Mouse (Mus musculus) midbrain, embryonic 13.5 days (tissue): ENCODE measurements around the gene Prl7c1. TPM values are rescaled to one million over a fixed set of nuclear protein-coding genes. Genes with fewer than 3 reads are reported as not detected.
"Not testable (repeated sequence)": the region's sequence is repeated elsewhere in the genome, so short reads cannot be mapped to it uniquely, and the experiment has no call there.

Experiments
- ATAC-seq: fragments of 200-750 bp; cut with Nextera tagmentation; 2 replicates; pipeline ENCODE4 v1.8.0; 2017; ENCODE audit warnings: mild to moderate bottlenecking, moderate TSS enrichment, moderate library complexity
- H3K27ac ChIP-seq: fragments of 300-500 bp; sonication (generic); 2 replicates; pipeline ENCODE4 v1.5.1; 2015; ENCODE audit warnings: inconsistent platforms, mild to moderate bottlenecking, moderate library complexity
- H3K27me3 ChIP-seq: fragments of 300-500 bp; sonication (generic); 2 replicates; pipeline ENCODE4 v1.6.1; 2015; ENCODE audit warnings: mild to moderate bottlenecking, inconsistent platforms
- H3K36me3 ChIP-seq: fragments of 300-500 bp; sonication (generic); 2 replicates; pipeline ENCODE4 v1.6.1; 2015; ENCODE audit warnings: mild to moderate bottlenecking, inconsistent platforms
- H3K4me1 ChIP-seq: fragments of 300-500 bp; sonication (generic); replicated peaks from 2 replicates; pipeline ENCODE4 v1.6.1; 2015; ENCODE audit warnings: inconsistent platforms
- H3K4me2 ChIP-seq: fragments of 300-500 bp; sonication (generic); replicated peaks from 2 replicates; pipeline ENCODE4 v1.6.1; 2015; ENCODE audit warnings: moderate library complexity, mild to moderate bottlenecking, inconsistent platforms
- H3K4me3 ChIP-seq: fragments of 300-500 bp; sonication (generic); replicated peaks from 2 replicates; pipeline ENCODE4 v1.5.1; 2015; ENCODE audit warnings: mild to moderate bottlenecking, inconsistent platforms
- H3K9ac ChIP-seq: fragments of 300-500 bp; sonication (generic); replicated peaks from 2 replicates; pipeline ENCODE4 v1.6.1; 2015; ENCODE audit warnings: mild to moderate bottlenecking, inconsistent platforms
- H3K9me3 ChIP-seq: fragments of 300-500 bp; sonication (generic); 2 replicates; pipeline ENCODE4 v1.6.1; 2016; ENCODE audit warnings: mild to moderate bottlenecking, inconsistent platforms
- WGBS: fragments of 180-500 bp; shearing (Covaris S2); methylation state at CpG from one replicate; pipeline ENCODE4 v1.1.7; 2015; 5-methylcytosine and 5-hydroxymethylcytosine counted together
- polyA plus RNA-seq: library from polyadenylated mRNA; unstranded; fragments of >200 nt; fragmentation: Nextera tagmentation; extraction: Ambion mirVana; gene quantifications from 2 replicates; pipeline ENCODE4 v1.2.1, GENCODE M21; 2015

The Prl7c1 gene
- polyA plus RNA-seq, result not detected in 2 replicates

GRCm38 (mm10) chr13:27780704-27781103, at the start of gene Prl7c1:
Gene Prl7c1 (minus strand): TSS chr13:27780804.
- 100% methylated on average over 3 of the region's 3 CpGs for WGBS
- H3K27ac ChIP-seq, H3K27me3 ChIP-seq, H3K4me2 ChIP-seq, H3K4me3 ChIP-seq, H3K36me3 ChIP-seq, H3K9ac ChIP-seq, ATAC-seq, H3K9me3 ChIP-seq, H3K4me1 ChIP-seq: not testable (repeated sequence)

DNA sequence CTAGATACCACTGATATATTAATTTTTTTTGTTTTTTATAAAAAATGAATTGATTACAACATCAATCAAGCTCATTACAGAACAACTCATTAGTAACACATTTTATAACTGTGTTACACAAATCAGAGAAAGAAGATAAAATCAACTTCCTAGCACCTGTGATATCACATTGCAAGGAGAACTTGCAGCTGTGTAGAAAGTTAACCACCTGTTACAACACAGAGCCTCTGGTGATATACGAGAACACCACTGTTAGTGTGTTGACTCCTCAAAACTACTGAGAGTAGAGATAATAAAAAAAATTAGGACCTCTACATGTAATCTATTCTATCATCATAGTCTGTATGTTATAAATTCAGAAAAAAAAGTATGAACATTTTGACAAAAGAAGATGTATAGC, 22.2 kb upstream of the Prl7c1 start:
- Histone ChIP-seq H3K4me3 (no peak overlapping the region), H3K9me3 (no peaks in the 10 kb centered on the region), H3K27ac (no peak overlapping the region), H3K4me2 (no peak overlapping the region), H3K4me1 (no peaks in the 10 kb centered on the region), H3K27me3 (no peaks in the 10 kb centered on the region), H3K36me3 (no peaks in the 10 kb centered on the region), H3K9ac (no peak overlapping the region)
- 89% methylated on average over 1 of the region's 1 CpGs for WGBS
- ATAC-seq, result no peak

DNA sequence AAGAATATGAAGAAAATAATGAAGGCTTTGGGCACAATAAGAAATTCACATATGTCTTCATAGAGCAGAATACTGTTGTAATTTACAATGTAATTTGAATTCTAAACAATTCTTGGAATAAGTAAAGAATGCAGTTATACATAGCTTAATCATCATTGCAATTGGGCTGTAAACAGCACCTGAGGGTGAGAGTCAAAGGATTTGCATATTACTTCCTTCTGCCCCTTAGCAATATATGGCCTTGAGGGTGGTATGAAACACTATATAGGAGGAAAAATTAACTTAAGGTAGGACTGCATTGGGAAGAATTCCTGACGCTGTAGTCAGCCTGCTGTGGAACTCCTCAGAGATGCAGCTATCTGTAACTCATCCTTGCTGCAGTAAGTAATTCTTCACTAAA, 20.8 kb upstream of the Prl7c1 start, which contains the start of gene Prl2a1:
Gene Prl2a1, plus strand, starts transcription at position 301 of the 400 bp plus-strand sequence.
- ATAC-seq, result no peak
- no peaks in the 10 kb centered on the region for H3K27me3 ChIP-seq
- H3K27ac ChIP-seq, result no peak within 1 kb of the TSS
- no peak within 1 kb of the TSS for H3K9ac ChIP-seq
- no peak within 1 kb of the TSS for H3K4me3 ChIP-seq
- H3K4me1 ChIP-seq, result no peaks in the 10 kb centered on the region
- WGBS, result 90% methylated on average over 1 of the region's 1 CpGs
- no peaks in the 10 kb centered on the region for H3K36me3 ChIP-seq
- no peaks in the 10 kb centered on the region for H3K9me3 ChIP-seq
- H3K4me2 ChIP-seq, result no peak within 1 kb of the TSS

GRCm38 (mm10) chr13:27799303-27799702, 18.7 kb upstream of the Prl7c1 start:
- Histone ChIP-seq H3K9me3 (no peaks in the 10 kb centered on the region), H3K4me3 (no peak overlapping the region), H3K27me3 (no peaks in the 10 kb centered on the region), H3K36me3 (no peaks in the 10 kb centered on the region), H3K4me2 (no peak overlapping the region), H3K4me1 (no peaks in the 10 kb centered on the region), H3K27ac (no peak overlapping the region), H3K9ac (no peak overlapping the region)
- no peak for ATAC-seq
- WGBS, result 96% methylated on average over 4 of the region's 4 CpGs

DNA sequence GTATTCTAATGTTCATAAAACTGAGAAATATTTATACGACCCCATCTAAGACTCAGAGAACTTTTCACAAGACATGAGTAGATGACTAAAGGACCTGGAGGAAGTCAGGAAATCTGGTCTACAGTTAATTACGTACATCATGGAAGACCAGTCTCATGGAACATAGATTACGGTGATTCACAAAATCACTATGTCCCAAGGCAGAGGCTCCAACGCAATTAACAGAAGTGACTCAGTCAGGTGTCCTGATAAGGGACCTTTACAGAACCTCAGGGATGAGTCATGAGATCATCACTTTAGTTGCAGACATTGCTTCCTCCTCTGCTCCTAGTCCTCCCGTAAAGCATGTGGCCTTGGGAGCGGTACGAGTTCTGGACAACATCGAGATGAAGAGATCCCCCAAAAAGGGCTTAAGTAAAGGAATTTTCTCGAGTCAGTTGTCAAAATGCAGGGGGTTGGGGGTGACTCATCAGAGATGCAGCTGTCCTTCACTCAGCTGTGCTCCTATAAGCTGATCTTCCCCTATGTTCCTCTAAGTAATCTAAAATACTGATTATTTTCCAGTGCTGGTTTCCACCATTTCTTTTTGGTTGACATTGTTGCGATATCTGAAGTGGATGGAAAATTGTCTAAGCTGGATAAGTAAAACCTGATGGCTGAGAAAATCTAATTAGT, 46.0 kb downstream of the Prl7c1 start:
- 92% methylated on average over 10 of the region's 10 CpGs for WGBS
- no peak overlapping the region for H3K4me2 ChIP-seq
- H3K9me3 ChIP-seq, result no peaks in the 10 kb centered on the region
- no peaks in the 10 kb centered on the region for H3K27me3 ChIP-seq
- no peak for ATAC-seq
- H3K4me1 ChIP-seq, result no peaks in the 10 kb centered on the region
- H3K27ac ChIP-seq, result no peak overlapping the region
- no peak overlapping the region for H3K9ac ChIP-seq
- H3K36me3 ChIP-seq, result no peaks in the 10 kb centered on the region
- H3K4me3 ChIP-seq, result no peak overlapping the region

- H3K27me3 ChIP-seq, ATAC-seq, H3K4me2 ChIP-seq, H3K27ac ChIP-seq, H3K4me1 ChIP-seq, H3K4me3 ChIP-seq, H3K9me3 ChIP-seq, H3K36me3 ChIP-seq, H3K9ac ChIP-seq: not testable (repeated sequence)
- WGBS, result 87% methylated on average over 5 of the region's 5 CpGs
These were observed 50.2 kb downstream of the Prl7c1 start for GRCm38 (mm10) chr13:27730286-27730959.

GRCm38 (mm10) chr13:27725057-27725456, 55.5 kb downstream of the Prl7c1 start:
- not testable (repeated sequence) for ATAC-seq
- WGBS, result 95% methylated on average over 3 of the region's 3 CpGs

More at GRCm38 (mm10) chr13:27725057-27725456, 55.5 kb downstream of the Prl7c1 start:
- H3K9me3 ChIP-seq, H3K9ac ChIP-seq, H3K27ac ChIP-seq, H3K27me3 ChIP-seq, H3K4me3 ChIP-seq, H3K36me3 ChIP-seq, H3K4me1 ChIP-seq, H3K4me2 ChIP-seq: not testable (repeated sequence)

Other genes starting within 250 kb of the Prl7c1 start
- gene Prl8a9, start 216.2 kb downstream of the Prl7c1 start, polyA plus RNA-seq, result not detected in 2 replicates
- gene Prl8a1, start 198.6 kb downstream of the Prl7c1 start, polyA plus RNA-seq, result not detected in 2 replicates
- not detected in 2 replicates for gene Prl7b1, start 170.2 kb downstream of the Prl7c1 start, polyA plus RNA-seq
- gene Prl7a1, start 138.3 kb downstream of the Prl7c1 start, polyA plus RNA-seq, result not detected in 2 replicates
- not detected in 2 replicates for gene Prl7a2, start 112.8 kb downstream of the Prl7c1 start, polyA plus RNA-seq
- not detected in 2 replicates for gene Prl7d1, start 64.1 kb downstream of the Prl7c1 start, polyA plus RNA-seq
- not detected in 2 replicates for gene Prl2a1, start 20.9 kb upstream of the Prl7c1 start, polyA plus RNA-seq
- not detected in 2 replicates for gene Prl2c1, start 68.5 kb upstream of the Prl7c1 start, polyA plus RNA-seq
- gene Prl4a1, start 235.4 kb upstream of the Prl7c1 start, polyA plus RNA-seq, result not detected in 2 replicates